Mouse (Mus musculus) right cerebral cortex, adult 2 months (tissue): ENCODE measurements around the gene Cenpe.
"Not testable (repeated sequence)": the region's sequence is repeated elsewhere in the genome, so short reads cannot be mapped to it uniquely, and the experiment has no call there.

ENCODE experiments used
- DNase-seq, 2 experiments: peaks; one replicate each; pipeline ENCODE4 v3.0.0; 2021 to 2022; ENCODE audit warnings: low spot score in 2 of 2

The Cenpe gene

DNA sequence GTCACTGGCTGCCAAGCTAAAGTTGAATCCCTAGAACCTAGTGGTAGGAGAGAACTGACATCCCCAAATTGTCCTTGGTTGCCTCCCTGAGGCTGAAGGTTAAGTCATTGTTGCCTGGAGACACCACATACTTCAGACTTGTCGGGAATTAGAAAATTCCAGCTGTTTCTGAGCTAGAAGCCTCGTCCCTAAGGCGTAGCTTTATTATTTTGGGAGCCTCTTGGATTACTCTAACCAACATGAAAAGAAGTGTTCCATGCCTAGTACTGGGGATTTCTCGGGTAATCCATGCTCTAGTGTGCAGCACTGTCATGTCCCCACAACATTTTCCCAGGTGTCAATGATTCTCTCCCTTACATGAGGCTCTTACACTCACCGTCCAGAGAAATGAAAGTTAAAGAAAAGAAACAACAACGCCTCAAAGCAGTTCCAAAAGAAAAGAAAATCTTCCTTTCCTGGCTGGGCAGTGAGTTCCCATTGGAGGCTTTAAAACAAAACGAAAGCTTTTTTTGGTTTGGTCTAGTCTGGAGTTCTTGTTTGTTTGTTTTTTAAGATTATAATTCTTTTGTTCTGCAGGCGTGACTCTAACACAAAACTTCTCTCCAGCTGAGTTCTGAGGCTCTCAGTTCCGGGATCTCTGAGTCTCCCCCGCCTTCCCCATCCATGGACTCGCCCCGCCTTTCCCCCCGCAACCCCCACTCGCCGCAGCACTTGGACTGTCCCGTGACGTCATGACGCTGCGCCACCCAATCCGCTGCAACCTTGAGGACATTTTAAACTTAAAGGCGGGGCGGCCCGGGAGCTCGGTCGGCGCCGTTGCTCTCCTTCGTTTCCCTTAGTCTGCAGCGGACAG, at the start of gene Cenpe:
Gene Cenpe (plus strand): TSS at position 733 of the 853 bp plus-strand sequence.
- DNase-seq = peak; percentile 80 to 88

DNA sequence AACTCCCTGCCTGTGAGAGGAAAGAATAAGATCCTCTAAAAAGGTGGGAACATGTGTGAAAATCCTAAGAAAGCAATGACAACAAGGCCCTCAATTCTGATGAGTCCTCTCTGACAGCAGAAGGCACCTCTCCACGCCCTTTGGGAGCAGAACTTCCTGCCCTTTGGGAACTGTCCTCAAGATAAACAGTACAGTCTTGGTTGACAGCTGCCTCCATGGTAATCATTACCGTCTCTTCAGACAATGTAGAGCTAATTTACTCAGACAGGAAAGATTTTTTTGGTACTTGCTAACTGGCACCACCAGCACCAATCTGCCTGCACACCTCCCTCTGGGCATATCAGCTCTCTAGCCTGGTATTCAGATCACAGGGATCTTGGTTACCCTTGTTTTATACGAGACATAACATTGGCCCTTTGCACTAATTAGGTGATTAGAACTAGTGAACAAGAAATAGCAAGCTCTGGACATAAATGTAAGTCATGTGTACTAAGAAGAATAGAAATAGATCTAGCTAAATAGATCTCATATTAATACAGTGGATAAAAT, 40.4 kb upstream of the Cenpe start:
- DNase-seq = no peak

DNA sequence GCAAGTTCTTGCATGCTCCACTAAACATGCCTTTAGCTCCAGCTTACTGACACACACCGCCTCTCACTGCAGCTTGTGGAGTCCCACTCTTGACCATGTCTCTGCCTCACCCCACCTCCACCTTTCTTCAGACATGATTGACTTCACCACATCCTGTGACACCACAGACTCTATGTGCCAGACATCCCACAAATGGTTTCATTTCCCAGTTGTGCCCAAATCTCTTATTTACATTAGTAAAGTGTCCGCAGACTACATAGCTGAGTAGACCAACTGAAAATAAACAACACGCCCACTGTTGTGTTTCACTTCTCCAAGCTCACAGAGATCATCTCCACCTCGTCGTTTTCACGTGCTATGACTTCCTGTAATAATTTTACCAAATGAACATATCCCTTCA, 20.5 kb upstream of the Cenpe start:
- no peak for DNase-seq

DNA sequence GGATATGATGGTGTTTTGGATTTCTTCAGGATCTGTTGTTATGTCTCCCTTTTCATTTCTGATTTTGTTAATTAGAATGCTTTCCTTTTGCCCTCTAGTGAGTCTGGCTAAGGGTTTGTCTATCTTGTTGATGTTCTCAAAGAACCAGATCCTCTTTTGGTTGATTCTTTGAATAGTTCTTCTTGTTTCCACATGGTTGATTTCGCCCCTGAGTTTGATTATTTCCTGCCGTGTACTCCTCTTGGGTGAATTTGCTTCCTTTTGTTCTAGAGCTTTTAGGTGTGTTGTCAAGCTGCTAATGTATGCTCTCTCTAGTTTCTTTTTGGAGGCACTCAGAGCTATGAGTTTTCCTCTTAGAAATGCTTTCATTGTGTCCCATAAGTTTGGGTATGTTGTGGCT, 14.3 kb upstream of the Cenpe start:
- DNase-seq = not testable (repeated sequence)

DNA sequence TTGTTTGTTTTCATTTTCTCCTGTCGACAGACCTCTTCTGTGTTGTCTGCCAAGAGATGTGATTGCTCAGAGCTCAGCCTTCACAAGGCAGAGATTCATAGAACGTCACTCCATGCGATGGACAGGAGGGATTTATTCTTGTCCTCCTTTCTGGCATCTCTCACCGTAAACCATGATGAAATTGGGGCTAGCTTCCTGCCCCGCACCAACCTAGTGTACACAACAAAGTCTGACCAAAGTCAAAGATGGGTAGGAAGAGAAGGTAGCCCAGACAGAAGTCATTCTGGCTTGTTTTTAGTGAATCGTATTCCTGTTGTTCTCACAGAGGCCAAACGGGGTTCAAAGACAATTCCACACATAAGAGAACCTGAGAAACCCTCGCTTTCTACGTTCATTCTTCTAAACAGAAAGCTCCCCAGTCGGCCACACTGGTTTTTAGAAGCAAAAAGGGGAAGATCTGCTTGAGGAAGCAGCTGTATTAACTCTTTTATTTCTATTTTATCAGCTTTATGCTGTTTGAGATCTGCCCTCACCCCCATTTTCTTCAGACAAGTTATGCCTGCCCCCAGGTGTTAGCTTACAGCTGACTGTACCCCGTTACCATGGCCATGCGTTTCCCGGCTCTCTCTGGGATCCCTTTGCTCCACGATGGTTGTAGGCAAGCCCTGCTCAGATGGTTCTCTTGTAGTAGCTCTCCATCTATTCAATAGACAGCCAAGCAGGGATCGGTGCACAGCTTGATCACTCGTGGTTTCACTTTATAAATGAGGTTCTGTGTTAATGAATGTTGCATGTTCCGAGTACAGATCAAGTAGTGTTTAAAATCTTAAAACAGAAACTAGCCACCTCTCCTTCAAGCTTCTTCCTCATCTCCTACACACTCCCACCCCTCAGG, 11.7 kb upstream of the Cenpe start:
- no peak for DNase-seq

DNA sequence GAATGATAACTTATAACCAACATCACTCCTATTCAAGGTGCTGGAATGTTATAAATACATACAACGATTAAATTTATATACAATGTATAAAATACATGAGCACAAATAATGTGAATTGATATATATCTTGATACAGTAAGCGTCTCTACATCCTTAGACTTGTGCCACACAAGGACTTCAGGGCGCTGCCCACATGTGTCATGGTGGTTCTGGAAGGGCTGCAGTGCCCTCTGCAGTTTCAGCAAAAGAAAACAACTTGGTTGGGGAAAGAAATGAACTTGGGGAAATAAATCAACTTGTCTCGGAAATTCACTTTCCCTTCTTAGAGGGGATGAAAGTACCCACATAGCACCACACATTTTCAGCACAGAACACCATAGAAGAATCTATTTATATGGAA, 5.7 kb upstream of the Cenpe start:
- peak in 1 of 2 experiments; percentile 39 for DNase-seq

DNA sequence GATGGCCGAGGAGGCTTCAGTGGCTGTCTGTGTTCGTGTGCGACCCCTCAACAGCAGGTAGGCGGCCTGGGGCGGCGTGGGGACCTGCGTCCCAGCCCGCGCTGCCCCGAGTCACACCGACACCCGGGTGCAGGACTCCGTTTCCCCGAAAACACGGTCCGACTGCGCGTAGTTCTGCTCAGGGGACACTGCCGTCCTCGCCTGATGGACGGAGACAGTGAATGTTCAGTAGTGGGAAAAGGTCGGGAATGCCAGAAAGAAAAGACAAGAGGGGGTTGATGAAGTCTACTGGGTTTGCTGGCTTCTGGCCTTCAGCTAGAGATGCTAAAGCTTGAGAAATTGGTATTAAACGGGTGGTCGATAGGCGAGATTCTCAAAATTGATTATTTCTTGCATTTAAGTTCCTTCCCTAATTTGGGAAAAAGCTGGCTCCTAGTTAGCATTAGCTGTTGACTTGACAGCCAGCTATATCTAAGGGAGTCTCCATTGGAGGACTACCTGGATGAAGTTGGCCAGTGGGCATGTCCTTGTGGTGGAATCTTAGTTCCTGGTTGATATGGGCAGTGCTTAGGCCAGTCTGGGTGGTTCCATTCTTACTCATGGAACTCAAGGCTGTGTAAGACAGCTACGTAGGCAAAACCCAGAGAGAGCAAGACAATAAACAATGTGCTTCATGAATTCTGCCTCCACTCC, 467 bp downstream of the Cenpe start:
- no peak for DNase-seq

DNA sequence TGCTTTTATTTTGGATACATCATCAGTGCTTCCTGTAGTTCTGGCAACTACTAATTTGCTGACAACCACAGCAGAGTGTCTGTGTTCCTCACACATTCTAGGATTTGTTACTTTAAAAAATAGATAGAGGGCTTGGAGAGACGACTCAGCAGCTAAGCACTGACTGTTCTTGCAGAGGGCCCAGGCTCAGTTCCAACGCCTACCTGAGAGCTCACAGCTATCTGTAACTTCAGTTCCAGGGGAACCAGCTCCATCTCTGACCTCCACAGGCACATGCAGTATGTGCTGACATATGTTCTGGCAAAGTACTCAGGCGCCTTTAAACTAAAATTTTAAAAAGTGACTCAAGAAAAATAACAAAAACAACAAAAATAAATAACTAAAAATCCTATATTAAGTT, 19.7 kb downstream of the Cenpe start:
- no peak for DNase-seq

DNA sequence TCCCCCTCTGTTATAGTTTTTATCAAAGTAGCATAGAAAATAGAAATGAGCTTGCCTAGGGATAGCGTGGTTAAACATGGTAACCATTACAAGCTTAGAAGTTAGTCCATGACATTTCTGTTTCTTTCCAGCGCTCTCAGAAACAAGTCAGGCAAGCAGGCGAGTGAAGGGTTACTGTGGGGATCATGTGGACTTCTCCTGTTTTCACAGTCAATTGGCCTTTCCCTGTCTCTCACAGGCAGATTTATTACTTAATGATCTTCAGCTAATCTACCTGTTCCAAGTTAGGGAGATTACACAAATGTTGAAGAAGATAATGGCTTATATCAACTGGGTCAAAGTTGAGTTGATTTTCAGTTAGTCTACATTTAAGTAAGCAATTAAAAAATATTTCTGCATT, 20.1 kb downstream of the Cenpe start:
- DNase-seq = no peak

DNA sequence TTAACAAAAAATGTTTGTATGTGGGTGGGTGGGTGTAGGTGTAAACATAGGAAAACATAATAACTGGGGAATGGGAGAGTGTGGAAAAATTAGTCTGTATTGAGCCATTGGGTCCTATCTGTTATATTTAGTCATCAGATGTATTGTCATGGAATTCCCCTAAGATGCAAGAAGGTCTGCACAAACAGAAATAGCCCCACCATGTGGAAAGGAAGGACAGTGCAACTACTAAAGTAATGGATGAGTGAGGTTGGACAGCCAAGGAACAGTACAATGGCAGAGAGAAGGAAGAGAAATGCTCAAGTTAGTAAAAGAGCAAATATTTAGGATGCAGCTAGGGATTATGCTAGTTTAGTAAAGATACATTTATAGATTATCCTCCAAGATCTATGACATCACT, 33.4 kb downstream of the Cenpe start:
- DNase-seq = no peak

DNA sequence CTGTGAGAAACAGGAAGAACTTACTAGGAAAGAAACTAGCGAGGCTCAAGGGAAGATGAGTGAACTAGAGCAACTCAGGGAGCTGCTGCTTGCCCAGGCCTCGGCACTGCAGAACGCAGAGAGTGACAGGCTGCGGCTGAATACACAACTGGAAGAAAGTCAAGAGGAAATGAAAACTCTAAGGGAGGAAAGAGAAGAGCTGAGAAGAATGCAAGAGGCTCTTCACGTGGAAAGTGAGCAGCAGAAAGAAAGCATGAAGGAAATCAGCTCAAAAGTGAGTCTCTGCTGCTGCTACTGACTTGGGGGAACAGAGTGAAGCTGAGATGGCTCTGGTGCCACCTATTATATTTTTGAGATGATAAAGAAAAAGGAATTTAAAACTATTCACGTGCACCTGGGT, 34.5 kb downstream of the Cenpe start:
- DNase-seq = no peak

DNA sequence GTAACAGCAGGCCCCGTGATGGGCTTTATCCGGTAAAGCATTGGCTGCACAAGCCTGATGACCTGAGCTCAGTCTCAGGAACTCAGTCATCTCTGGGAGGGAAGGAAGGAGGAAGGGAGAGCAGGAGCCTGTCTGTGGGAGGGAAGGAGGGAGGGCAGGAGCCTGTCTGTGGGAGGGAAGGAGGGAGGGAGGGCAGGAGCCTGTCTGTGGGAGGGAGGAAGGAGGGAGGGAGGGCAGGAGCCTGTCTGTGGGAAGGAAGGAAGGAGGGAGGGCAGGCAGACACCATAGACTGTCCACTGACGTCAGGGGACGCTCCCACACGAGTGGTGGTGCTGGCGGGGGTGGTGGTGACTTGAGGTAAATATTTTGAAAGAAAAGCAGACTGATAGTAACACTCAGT, 36.8 kb downstream of the Cenpe start:
- no peak for DNase-seq

DNA sequence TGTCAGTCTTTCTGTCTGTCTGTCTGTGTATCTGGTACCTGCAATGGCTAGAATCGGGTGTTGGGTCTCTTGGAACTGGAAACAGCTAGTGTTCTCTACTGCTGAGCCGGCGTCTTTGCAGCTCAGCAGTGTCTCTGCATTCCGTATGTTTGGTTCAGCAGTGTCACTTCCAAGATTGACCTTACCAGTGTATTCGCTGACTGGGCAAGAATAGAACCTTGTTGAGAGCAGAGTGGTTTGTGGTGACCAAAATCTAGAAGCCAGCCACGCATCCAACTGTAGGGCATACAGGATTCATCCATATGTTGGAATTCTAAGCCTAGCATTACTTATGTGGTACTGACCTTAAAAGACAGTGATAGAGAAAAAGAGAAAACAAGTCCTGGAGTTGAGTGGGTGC, 39.5 kb downstream of the Cenpe start:
- DNase-seq = no peak

DNA sequence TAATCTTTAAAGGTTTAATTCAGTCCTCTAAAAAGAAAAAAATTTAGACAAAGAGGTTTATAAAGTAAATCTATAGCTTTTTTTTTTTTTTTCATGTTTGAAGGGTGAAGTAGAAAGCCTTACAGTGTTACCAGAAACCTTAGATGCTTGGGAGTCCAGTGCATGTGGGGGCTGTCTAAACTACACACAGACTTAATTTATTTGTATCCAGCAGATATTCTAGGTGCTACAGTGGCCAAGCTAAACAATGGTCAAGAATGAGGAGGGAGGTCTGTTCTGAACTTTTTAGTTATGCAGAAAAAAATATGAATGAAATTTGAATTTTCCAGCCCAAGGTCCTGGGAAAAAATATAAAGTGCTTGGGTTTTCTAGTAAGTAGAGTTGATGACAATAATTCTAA, 42.4 kb downstream of the Cenpe start:
- DNase-seq = no peak

DNA sequence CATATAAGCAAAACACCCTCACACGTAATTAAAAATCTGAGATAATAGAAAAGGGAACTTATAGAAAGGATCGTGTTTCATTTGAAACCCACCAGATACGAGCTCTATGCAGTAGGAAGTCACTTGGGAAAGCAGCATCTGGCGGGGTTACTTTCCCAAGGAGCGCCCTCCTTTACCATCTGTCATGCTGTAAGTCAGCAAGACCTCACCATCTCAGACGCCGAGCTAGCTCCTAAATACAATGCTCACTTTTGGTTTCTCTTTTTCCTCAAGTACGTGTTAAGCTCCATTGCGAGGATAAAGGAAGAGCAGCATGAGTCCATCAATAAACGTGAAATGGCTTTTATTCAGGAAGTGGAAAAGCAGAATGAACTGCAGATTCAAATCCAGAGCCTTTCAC, 46.6 kb downstream of the Cenpe start:
- no peak for DNase-seq

DNA sequence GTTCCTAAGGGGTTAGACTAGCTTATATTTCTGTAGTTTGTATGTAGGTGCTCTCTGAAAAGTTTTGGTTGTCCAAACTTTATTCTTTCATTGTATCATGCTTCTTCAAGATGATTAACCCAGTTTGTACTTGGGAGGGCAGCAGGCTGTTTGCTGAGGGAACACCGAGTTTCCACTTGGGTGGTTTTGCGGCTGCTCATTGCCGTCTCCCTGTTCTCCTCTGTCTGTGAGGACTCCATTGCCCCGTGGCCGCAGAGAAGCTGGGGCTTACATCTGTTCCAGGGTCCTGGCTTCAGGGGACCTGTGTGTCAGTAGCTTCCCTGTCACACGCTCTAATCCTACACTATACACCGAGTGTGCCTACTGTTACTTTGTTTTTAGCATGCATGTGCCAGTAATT, 47.9 kb downstream of the Cenpe start:
- no peak for DNase-seq

DNA sequence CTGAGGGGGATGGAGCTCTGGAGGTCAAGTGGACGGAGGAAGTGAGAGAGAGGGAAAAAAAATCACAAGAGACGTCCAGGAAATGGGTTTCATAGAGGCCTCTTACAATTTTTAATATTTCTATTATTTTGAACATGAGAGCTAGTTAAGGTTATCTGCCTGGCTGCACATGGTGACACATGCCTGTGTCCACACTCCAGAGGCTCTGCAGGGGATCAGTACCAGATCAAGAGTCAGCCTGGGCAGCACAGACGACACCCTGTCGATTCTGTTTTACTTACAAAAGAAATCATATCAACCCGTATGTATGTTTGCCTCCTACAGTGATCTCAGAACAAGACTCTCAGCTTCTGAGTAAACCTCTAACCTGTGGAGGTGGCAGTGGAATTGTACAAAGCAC, 56.3 kb downstream of the Cenpe start:
- DNase-seq = no peak

DNA sequence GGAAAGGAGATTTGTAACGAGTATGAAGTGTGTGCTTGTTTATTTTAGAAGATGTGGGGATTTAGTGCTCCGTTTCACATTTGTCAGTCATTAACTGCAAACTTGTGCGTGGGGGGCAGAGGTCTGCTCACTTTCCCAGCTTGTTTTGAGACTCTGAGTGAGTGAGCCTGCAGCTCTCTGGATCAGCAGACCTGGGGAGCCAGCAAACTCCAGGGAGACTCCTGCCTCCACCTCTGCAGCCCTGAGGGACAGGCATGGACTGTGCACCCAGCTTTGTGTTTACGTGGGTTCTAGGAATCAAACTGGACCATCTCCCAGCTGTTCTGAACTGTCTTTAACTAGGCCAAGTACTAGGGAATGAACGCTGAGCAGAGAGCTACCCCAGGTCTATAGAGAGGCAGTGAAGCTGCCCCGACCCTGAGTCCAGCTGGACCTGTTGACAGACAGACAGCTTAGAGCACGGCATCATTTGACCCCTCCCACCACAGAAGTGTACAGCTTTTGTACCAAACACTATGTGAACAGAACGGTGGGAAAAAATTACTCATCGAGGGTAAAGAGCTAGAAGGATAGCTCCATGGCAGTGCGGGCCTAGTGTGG, 57.2 kb downstream of the Cenpe start:
- no peak for DNase-seq

DNA sequence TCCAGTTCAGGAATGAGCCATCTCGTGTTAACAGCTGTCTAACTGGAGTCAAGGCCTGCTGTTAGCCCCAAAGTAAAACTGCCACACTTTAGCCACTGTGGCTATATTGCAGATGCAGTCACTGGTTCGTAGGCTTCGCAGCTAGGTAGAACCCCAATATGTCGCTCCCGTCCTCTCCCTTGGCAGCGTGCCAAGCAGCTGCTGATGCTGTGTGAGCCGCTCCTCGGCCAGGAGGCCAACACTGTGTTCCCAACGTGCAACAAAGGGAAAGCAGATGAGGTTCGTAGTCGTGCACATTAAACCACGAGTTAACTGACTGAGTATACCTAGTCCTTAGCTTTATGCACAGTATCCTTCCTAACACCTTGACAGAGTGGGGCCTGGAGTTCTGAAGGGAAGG, 60.3 kb downstream of the Cenpe start:
- no peak for DNase-seq

DNA sequence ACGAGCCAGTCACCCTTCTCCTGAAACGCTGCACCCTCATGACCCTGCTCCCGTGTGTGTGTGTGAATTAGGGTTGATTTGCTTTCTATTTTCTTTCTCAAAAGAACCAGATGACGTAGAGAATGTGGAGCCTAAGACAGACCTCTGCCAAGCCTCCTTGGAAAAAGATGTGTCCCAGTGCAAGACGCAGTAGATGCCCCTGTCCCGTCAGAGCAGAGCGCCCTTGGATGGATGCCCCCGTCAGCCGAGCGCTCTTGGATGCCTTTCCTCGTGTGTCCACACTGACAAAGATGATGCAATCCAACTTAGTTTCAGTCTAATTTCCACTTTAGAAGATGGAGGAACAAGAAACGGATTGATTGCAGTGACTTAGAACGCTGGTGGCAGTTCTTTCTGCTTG, 60.7 kb downstream of the Cenpe start:
- DNase-seq = no peak

DNA sequence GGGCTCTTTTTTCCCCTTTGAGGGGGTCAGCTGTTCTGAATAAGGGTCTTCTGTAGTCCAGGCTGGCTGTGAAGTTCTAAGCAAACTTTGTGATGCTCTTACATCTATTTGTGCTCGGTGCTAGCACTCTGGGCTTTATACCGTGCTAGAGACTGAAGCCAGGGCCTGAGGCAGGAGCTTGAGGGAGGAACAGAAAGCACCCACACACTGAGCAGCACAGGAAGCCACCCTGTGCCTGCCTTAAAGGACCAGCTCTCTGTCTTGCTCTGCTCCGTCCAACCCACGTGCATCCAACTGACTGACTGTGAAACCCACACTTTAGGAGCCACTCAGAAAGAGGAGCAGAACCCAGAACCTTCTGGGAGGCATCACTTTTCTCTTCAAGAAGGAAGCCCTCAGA, 67.8 kb downstream of the Cenpe start:
- no peak for DNase-seq
